Mouse (Mus musculus): Measurements from ENCODE around the gene Zkscan16. TPM values are rescaled to one million over a fixed set of nuclear protein-coding genes. Genes with fewer than 3 reads are reported as not detected.

The Zkscan16 gene
- polyA plus RNA-seq, 1 experiment from 2014 or later: 2.5 TPM

DNA sequence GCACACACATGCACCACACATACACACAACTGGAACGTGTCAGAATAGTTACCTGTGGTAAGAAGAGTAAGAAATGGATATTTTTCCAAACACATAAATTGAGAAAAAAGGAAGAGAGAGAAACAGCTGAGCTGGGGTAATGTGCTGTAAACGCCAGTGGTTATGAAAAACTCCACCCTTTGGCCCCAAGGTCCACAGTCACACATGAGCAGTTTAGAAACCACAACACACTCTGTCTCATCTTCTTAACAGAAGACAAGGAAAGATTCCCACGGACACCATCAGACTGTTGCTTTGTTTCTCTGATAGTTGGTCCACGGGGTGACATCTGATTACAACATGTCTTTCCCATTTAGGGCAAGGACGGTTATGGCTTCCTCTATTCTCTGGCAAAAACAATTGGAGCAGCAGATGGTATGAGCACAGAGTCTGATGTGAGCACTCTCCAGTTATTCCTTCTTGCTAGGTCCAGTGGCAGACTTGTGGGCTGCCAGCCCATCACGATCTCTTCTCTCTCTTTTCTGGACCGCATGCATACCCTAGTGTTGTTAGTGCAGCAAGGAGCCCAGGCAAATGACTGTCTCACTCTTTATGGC lies 46.0 kb downstream of the Zkscan16 start:
- no peak for ATAC-seq (ENCODE audit: low read depth)
- Histone ChIP-seq H3K9me3 (ENCODE audit: control insufficient read depth, low read length) (no peaks in the 10 kb centered on the region), H3K4me3 (ENCODE audit: low read depth, low read length) (no peak overlapping the region), H3K36me3 (ENCODE audit: control insufficient read depth, insufficient read depth, low read length) (no peaks in the 10 kb centered on the region), H3K27me3 (ENCODE audit: control insufficient read depth, insufficient read depth, low read length) (no peaks in the 10 kb centered on the region), H3K4me2 (ENCODE audit: low read depth, low read length) (no peak overlapping the region), H3K27ac (ENCODE audit: low read depth, low read length) (no peak overlapping the region), H3K9ac (replicated peaks; ENCODE audit: low read depth, low read length) (no peak overlapping the region), H3K4me1 (ENCODE audit: control insufficient read depth, insufficient read depth, low read length) (no peaks in the 10 kb centered on the region)
- 80% methylated on average over 7 of the region's 7 CpGs for WGBS

DNA sequence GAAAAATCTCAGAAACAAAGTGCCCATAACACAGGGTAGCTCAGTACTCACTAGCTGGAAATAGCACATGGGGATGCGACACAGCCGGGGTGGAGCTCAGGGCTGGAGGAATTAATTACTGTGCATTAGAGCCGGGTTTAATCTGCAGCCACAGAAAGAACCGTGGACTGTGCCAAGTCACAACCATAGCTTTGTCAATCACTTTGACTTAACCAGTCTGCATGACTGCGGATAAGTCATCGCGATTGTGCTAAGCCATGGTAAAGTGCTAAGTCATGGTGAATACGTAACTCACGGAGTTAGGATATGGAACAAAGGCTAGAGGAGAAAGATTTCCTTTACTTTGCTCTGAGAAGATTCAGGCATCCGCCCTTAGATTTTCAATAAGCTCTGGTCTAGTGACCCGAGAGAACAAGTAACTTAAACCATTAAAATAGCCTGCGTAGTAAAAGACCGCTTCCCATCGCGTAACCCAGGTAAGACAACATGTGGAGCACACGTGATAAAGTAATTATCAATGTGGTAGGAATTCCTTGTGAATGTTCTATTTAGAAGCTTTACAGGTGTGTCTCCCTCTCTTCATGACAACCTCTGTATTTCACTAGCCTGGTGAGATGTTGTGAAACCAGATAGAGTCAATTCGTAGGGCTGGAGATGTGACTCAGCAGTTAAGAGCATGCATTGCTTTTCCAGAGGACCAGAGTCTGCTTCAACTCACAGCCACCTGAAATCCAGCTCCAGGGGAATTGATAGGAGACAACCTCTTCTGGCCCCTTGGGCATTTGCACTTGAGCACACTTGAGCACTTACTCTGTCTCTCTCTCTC lies 47.4 kb downstream of the Zkscan16 start:
- Histone ChIP-seq H3K36me3 (ENCODE audit: control insufficient read depth, insufficient read depth, low read length) (no peaks in the 10 kb centered on the region), H3K9ac (replicated peaks; ENCODE audit: low read depth, low read length) (no peak overlapping the region), H3K4me1 (ENCODE audit: control insufficient read depth, insufficient read depth, low read length) (no peaks in the 10 kb centered on the region), H3K27me3 (ENCODE audit: control insufficient read depth, insufficient read depth, low read length) (no peaks in the 10 kb centered on the region), H3K4me2 (ENCODE audit: low read depth, low read length) (no peak overlapping the region), H3K27ac (ENCODE audit: low read depth, low read length) (no peak overlapping the region), H3K4me3 (ENCODE audit: low read depth, low read length) (no peak overlapping the region), H3K9me3 (ENCODE audit: control insufficient read depth, low read length) (no peaks in the 10 kb centered on the region)
- WGBS: 88% methylated on average over 17 of the region's 17 CpGs
- ATAC-seq (ENCODE audit: low read depth): no peak

DNA sequence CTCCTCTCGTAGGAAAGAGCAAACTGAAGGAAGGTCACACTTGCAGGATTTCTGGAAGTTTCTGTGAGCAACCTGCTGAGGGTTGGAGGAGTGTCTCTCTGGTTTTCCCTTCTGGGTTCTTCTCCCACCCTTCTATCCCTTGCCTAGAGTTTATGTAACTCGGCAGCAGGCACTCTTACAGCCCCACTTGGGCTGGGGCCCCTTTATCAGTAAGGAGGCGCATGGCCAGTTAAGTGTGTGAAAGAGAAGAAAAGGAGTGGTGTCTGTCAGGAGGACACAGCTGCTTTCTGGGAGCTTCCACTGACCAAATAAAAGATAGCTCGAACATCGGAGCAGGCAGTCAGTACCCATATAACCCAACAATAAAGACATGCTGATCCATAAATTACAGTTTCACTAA lies 48.8 kb downstream of the Zkscan16 start:
- H3K9ac ChIP-seq (replicated peaks; ENCODE audit: low read depth, low read length): no peak overlapping the region
- no peak overlapping the region for H3K27ac ChIP-seq (ENCODE audit: low read depth, low read length)
- no peaks in the 10 kb centered on the region for H3K36me3 ChIP-seq (ENCODE audit: control insufficient read depth, insufficient read depth, low read length)
- no peak overlapping the region for H3K4me2 ChIP-seq (ENCODE audit: low read depth, low read length)
- no peak for ATAC-seq (ENCODE audit: low read depth)
- H3K4me3 ChIP-seq (ENCODE audit: low read depth, low read length): no peak overlapping the region
- H3K4me1 ChIP-seq (ENCODE audit: control insufficient read depth, insufficient read depth, low read length): no peaks in the 10 kb centered on the region
- no peaks in the 10 kb centered on the region for H3K9me3 ChIP-seq (ENCODE audit: control insufficient read depth, low read length)
- 77% methylated on average over 5 of the region's 5 CpGs for WGBS
- no peaks in the 10 kb centered on the region for H3K27me3 ChIP-seq (ENCODE audit: control insufficient read depth, insufficient read depth, low read length)

DNA sequence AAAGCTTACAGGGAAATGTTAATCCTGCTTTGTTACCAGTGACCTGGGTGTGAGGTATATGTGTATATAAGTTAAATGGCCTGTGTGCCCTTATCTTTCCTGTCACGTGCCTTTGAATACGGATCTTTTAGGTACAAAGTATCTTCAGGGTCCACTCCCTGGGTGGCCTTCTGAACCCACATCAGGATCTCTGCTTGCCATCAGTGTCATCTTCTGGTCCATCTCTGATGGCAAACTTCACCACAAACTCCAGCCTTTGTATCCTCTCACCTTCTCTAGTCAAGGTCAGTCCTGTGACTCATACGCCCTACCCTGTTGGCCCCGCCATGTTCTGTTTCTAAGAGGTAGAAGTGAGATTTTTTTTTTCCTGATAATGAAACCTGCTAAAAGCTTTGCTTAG lies 51.3 kb downstream of the Zkscan16 start, which contains the start of gene Dnajc25:
Gene Dnajc25 (plus strand): TSS at position 301 of the 400 bp plus-strand sequence.
- ATAC-seq (ENCODE audit: low read depth): no peak
- 89% methylated on average over 4 of the region's 4 CpGs for WGBS

GRCm38 (mm10) chr4:58995251-58995693 lies 51.8 kb downstream of the Zkscan16 start:
- ATAC-seq (ENCODE audit: low read depth): no peak

More for the DNA sequence above, 51.3 kb downstream of the Zkscan16 start, which contains the start of gene Dnajc25:
- H3K36me3 ChIP-seq (ENCODE audit: control insufficient read depth, insufficient read depth, low read length): no peaks in the 10 kb centered on the region
- H3K9me3 ChIP-seq (ENCODE audit: control insufficient read depth, low read length): no peaks in the 10 kb centered on the region
- no peak within 1 kb of the TSS for H3K4me3 ChIP-seq (ENCODE audit: low read depth, low read length)
- H3K27ac ChIP-seq (ENCODE audit: low read depth, low read length): no peak within 1 kb of the TSS
- H3K4me1 ChIP-seq (ENCODE audit: control insufficient read depth, insufficient read depth, low read length): no peaks in the 10 kb centered on the region
- H3K4me2 ChIP-seq (ENCODE audit: low read depth, low read length): no peak within 1 kb of the TSS
- H3K27me3 ChIP-seq (ENCODE audit: control insufficient read depth, insufficient read depth, low read length): no peaks in the 10 kb centered on the region
- H3K9ac ChIP-seq (replicated peaks; ENCODE audit: low read depth, low read length): no peak within 1 kb of the TSS

GRCm38 (mm10) chr4:58997081-58997480 lies 53.7 kb downstream of the Zkscan16 start:
- Histone ChIP-seq H3K4me2 (ENCODE audit: low read depth, low read length) (no peak overlapping the region), H3K27me3 (ENCODE audit: control insufficient read depth, insufficient read depth, low read length) (no peaks in the 10 kb centered on the region), H3K9ac (replicated peaks; ENCODE audit: low read depth, low read length) (no peak overlapping the region), H3K9me3 (ENCODE audit: control insufficient read depth, low read length) (no peaks in the 10 kb centered on the region), H3K4me3 (ENCODE audit: low read depth, low read length) (no peak overlapping the region), H3K4me1 (ENCODE audit: control insufficient read depth, insufficient read depth, low read length) (no peaks in the 10 kb centered on the region), H3K27ac (ENCODE audit: low read depth, low read length) (no peak overlapping the region), H3K36me3 (ENCODE audit: control insufficient read depth, insufficient read depth, low read length) (no peaks in the 10 kb centered on the region)
- 63% methylated on average over 5 of the region's 5 CpGs for WGBS
- ATAC-seq (ENCODE audit: low read depth): no peak

More at GRCm38 (mm10) chr4:58995251-58995693, 51.8 kb downstream of the Zkscan16 start:
- H3K4me3 ChIP-seq (ENCODE audit: low read depth, low read length): no peak overlapping the region
- no peak overlapping the region for H3K27ac ChIP-seq (ENCODE audit: low read depth, low read length)
- H3K27me3 ChIP-seq (ENCODE audit: control insufficient read depth, insufficient read depth, low read length): no peaks in the 10 kb centered on the region
- 70% methylated on average over 8 of the region's 8 CpGs for WGBS
- H3K9ac ChIP-seq (replicated peaks; ENCODE audit: low read depth, low read length): no peak overlapping the region
- H3K4me1 ChIP-seq (ENCODE audit: control insufficient read depth, insufficient read depth, low read length): no peaks in the 10 kb centered on the region
- no peaks in the 10 kb centered on the region for H3K36me3 ChIP-seq (ENCODE audit: control insufficient read depth, insufficient read depth, low read length)
- no peaks in the 10 kb centered on the region for H3K9me3 ChIP-seq (ENCODE audit: control insufficient read depth, low read length)
- no peak overlapping the region for H3K4me2 ChIP-seq (ENCODE audit: low read depth, low read length)

GRCm38 (mm10) chr4:58998688-58999087 lies 55.3 kb downstream of the Zkscan16 start:
- ATAC-seq (ENCODE audit: low read depth): no peak
- no peaks in the 10 kb centered on the region for H3K27me3 ChIP-seq (ENCODE audit: control insufficient read depth, insufficient read depth, low read length)
- H3K4me3 ChIP-seq (ENCODE audit: low read depth, low read length): no peak overlapping the region
- no peaks in the 10 kb centered on the region for H3K36me3 ChIP-seq (ENCODE audit: control insufficient read depth, insufficient read depth, low read length)
- WGBS: 91% methylated on average over 1 of the region's 1 CpGs
- no peak overlapping the region for H3K27ac ChIP-seq (ENCODE audit: low read depth, low read length)
- no peaks in the 10 kb centered on the region for H3K9me3 ChIP-seq (ENCODE audit: control insufficient read depth, low read length)
- peaks cover 4% of the 10 kb centered on the region; the same call in 1 of the 2 replicates for H3K4me1 ChIP-seq (ENCODE audit: control insufficient read depth, insufficient read depth, low read length)
- no peak overlapping the region for H3K4me2 ChIP-seq (ENCODE audit: low read depth, low read length)
- no peak overlapping the region for H3K9ac ChIP-seq (replicated peaks; ENCODE audit: low read depth, low read length)

GRCm38 (mm10) chr4:58999686-59000085 lies 56.3 kb downstream of the Zkscan16 start:
- no peaks in the 10 kb centered on the region for H3K36me3 ChIP-seq (ENCODE audit: control insufficient read depth, insufficient read depth, low read length)
- H3K4me1 ChIP-seq (ENCODE audit: control insufficient read depth, insufficient read depth, low read length): peaks cover 14% of the 10 kb centered on the region
- no peak overlapping the region for H3K9ac ChIP-seq (replicated peaks; ENCODE audit: low read depth, low read length)
- no peak overlapping the region for H3K27ac ChIP-seq (ENCODE audit: low read depth, low read length)
- no peaks in the 10 kb centered on the region for H3K9me3 ChIP-seq (ENCODE audit: control insufficient read depth, low read length)
- ATAC-seq (ENCODE audit: low read depth): no peak
- H3K27me3 ChIP-seq (ENCODE audit: control insufficient read depth, insufficient read depth, low read length): no peaks in the 10 kb centered on the region
- H3K4me2 ChIP-seq (ENCODE audit: low read depth, low read length): no peak overlapping the region
- WGBS: 23% methylated on average over 2 of the region's 2 CpGs
- no peak overlapping the region for H3K4me3 ChIP-seq (ENCODE audit: low read depth, low read length)

- Histone ChIP-seq H3K27me3 (ENCODE audit: control insufficient read depth, insufficient read depth, low read length) (no peaks in the 10 kb centered on the region), H3K4me2 (ENCODE audit: low read depth, low read length) (no peak overlapping the region), H3K27ac (ENCODE audit: low read depth, low read length) (no peak overlapping the region), H3K4me1 (ENCODE audit: control insufficient read depth, insufficient read depth, low read length) (peaks cover 14% of the 10 kb centered on the region), H3K9me3 (ENCODE audit: control insufficient read depth, low read length) (no peaks in the 10 kb centered on the region), H3K4me3 (ENCODE audit: low read depth, low read length) (no peak overlapping the region), H3K9ac (replicated peaks; ENCODE audit: low read depth, low read length) (no peak overlapping the region), H3K36me3 (ENCODE audit: control insufficient read depth, insufficient read depth, low read length) (no peaks in the 10 kb centered on the region)
- ATAC-seq (ENCODE audit: low read depth): no peak
- WGBS: 6% methylated on average over 2 of the region's 2 CpGs
Observed at GRCm38 (mm10) chr4:59000614-59001013, 57.2 kb downstream of the Zkscan16 start.

Measured in neural tube, embryonic 14.5 days (tissue).